7 mouse cellular contexts compared by ENCODE assay signal in genomic region chr9:32589900-32590299, GRCm38 (mm10). TPM values are rescaled to one million over a fixed set of nuclear protein-coding genes. Genes with fewer than 3 reads are reported as not detected.
A peak's percentile ranks its signal among the peaks of the same experiment; 100 is the strongest.
DNase-seq lines count a peak whose midpoint lies in the region; ATAC-seq and TF ChIP-seq lines count a peak whose summit lies in the region.

No protein-coding gene starts in this region.

- no peak overlapping the region for H3K4me3 ChIP-seq in intestine, postnatal 0 days (ENCODE audit: low read depth, low read length)
- H3K4me3 ChIP-seq in midbrain, embryonic 14.5 days (replicated peaks; ENCODE audit: low read depth, low read length): no peak overlapping the region
- H3K4me3 ChIP-seq in spleen, adult 2 months (ENCODE audit: extremely low read depth, insufficient read depth, insufficient read length): no peak overlapping the region

- H3K27ac ChIP-seq in intestine, postnatal 0 days (ENCODE audit: low read depth, low read length): no peak overlapping the region
- H3K27ac ChIP-seq in midbrain, embryonic 14.5 days (replicated peaks; ENCODE audit: low read depth, low read length): no peak overlapping the region
- H3K27ac ChIP-seq in spleen, adult 2 months (ENCODE audit: insufficient read depth, low read length): no peak overlapping the region

- H3K4me1 ChIP-seq in intestine, postnatal 0 days (replicated peaks; ENCODE audit: control insufficient read depth, insufficient read depth, low read length): 0 out of 2 replicates have a peak, but pooled peaks cover 2% of the 10 kb centered on the region
- peaks cover 4% of the 10 kb centered on the region for H3K4me1 ChIP-seq in midbrain, embryonic 14.5 days (ENCODE audit: control insufficient read depth, insufficient read depth, low read length)
- peaks cover 16% of the 10 kb centered on the region for H3K4me1 ChIP-seq in spleen, adult 2 months (ENCODE audit: control insufficient read depth, insufficient read depth, insufficient read length)

- H3K9me3 ChIP-seq in intestine, postnatal 0 days (ENCODE audit: control insufficient read depth): no peaks in the 10 kb centered on the region
- no peaks in the 10 kb centered on the region for H3K9me3 ChIP-seq in midbrain, embryonic 14.5 days (ENCODE audit: control insufficient read depth, low read length)

- intact Hi-C loops in left cerebral cortex, postnatal 4 days (cut with DNase I): loop anchor here (2.0 to 5.0 kb wide), 5 partner anchors 183 to 657 kb away; no protein-coding TSS in a partner anchor

- 7% methylated on average over 8 of the region's 8 CpGs for WGBS in intestine, postnatal 0 days
- WGBS in midbrain, embryonic 14.5 days: 9% methylated on average over 8 of the region's 8 CpGs
- WGBS in spleen, adult 2 months: 9% methylated on average over 8 of the region's 8 CpGs

- no peaks in the 10 kb centered on the region for H3K36me3 ChIP-seq in intestine, postnatal 0 days (ENCODE audit: control insufficient read depth, insufficient read depth)
- no peaks in the 10 kb centered on the region for H3K36me3 ChIP-seq in midbrain, embryonic 14.5 days (ENCODE audit: control insufficient read depth, insufficient read depth, low read length)
- H3K36me3 ChIP-seq in spleen, adult 2 months (ENCODE audit: control insufficient read depth, insufficient read depth, low read length): no peaks in the 10 kb centered on the region

- no peak overlapping the region for H3K4me2 ChIP-seq in intestine, postnatal 0 days (replicated peaks; ENCODE audit: low read depth)
- no peak overlapping the region for H3K4me2 ChIP-seq in midbrain, embryonic 14.5 days (ENCODE audit: low read length)

- H3K27me3 ChIP-seq in intestine, postnatal 0 days (replicated peaks; ENCODE audit: control insufficient read depth, insufficient read depth, low read length): no peaks in the 10 kb centered on the region
- peaks cover 11% of the 10 kb centered on the region for H3K27me3 ChIP-seq in midbrain, embryonic 14.5 days (ENCODE audit: control insufficient read depth, insufficient read depth, low read length)
- no peaks in the 10 kb centered on the region for H3K27me3 ChIP-seq in spleen, adult 2 months (ENCODE audit: control insufficient read depth, insufficient read depth, low read length)

- TF ChIP-seq CTCF in intestine, postnatal 0 days (IDR thresholded peaks at IDR 0.05; ENCODE audit: low read depth): peak; percentile 94
- peak; percentile 89; the same call in 1 of the 2 replicates for TF ChIP-seq CTCF in spleen, adult 2 months (IDR thresholded peaks at IDR 0.05; ENCODE audit: extremely low read depth, insufficient read depth, insufficient read length, insufficient replicate concordance)

- DNase-seq in adrenal gland, adult 18-20 months (ENCODE audit: low spot score in 2 of 2): peak; percentile 81 to 83
- DNase-seq in embryo, embryonic 10.5 days (ENCODE audit: low spot score): peak; percentile 95
- peak; percentile 86 for DNase-seq in left cerebral cortex, postnatal 4 days
- peak; percentile 92 for DNase-seq in midbrain, embryonic 14.5 days
- DNase-seq in spleen, adult 2 months (ENCODE audit: low read depth in 1 of 2, low spot score in 2 of 2): peak; percentile 77 to 87

- H3K9ac ChIP-seq in intestine, postnatal 0 days (ENCODE audit: low read depth, low read length): no peak overlapping the region
- no peak overlapping the region for H3K9ac ChIP-seq in midbrain, embryonic 14.5 days (replicated peaks; ENCODE audit: low read length)

- peak; percentile 68 for ATAC-seq in granulocyte monocyte progenitor cell, adult 5-6 weeks (replicated peaks; ENCODE audit: poor library complexity, severe bottlenecking)
- ATAC-seq in intestine, postnatal 0 days: 0 out of 2 replicates have a peak, but pooled peaks have one; percentile 33
- ATAC-seq in midbrain, embryonic 14.5 days (ENCODE audit: low FRiP score, low TSS enrichment): 0 out of 2 replicates have a peak, but pooled peaks have one; percentile 53

- no peak for TF ChIP-seq POLR2A in spleen, adult 2 months (IDR thresholded peaks at IDR 0.05; ENCODE audit: low read depth, low read length)

RNA-seq across cellular contexts. Expression of gene Ets1, which starts 46.1 kb away (rescaled TPM):
- 10 to 100 TPM; 22.2 to 24.6 TPM for total RNA-seq in adrenal gland, adult 18-20 months (2021)
- total RNA-seq in granulocyte monocyte progenitor cell, adult 5-6 weeks (2014; fragmentation: Nextera tagmentation): 3.9 and 5.2 TPM in 2 replicates
- total RNA-seq in granulocyte monocyte progenitor cell, adult 5-6 weeks (2017): 8.2 and 8.5 TPM in 2 replicates
- polyA plus RNA-seq in intestine, postnatal 0 days (2015; fragmentation: Nextera tagmentation; extraction: Ambion mirVana): 13.3 and 13.6 TPM in 2 replicates
- 10 to 100 TPM; 26.5 to 27.2 TPM for total RNA-seq in left cerebral cortex, postnatal 4 days (2021)
- polyA plus RNA-seq in midbrain, embryonic 14.5 days (2014; fragmentation: Nextera tagmentation; extraction: Ambion mirVana): 8.3 and 19.6 TPM in 2 replicates
- 115 and 129 TPM in 2 replicates for polyA plus RNA-seq in spleen, adult 2 months (2012; rRNA removed)

RNA-seq across cellular contexts. Expression of gene Fli1, which starts 47.2 kb away (rescaled TPM):
- 10 to 100 TPM; 11.0 to 14.6 TPM for total RNA-seq in adrenal gland, adult 18-20 months (2021)
- 63.4 and 68.3 TPM in 2 replicates for total RNA-seq in granulocyte monocyte progenitor cell, adult 5-6 weeks (2014; fragmentation: Nextera tagmentation)
- total RNA-seq in granulocyte monocyte progenitor cell, adult 5-6 weeks (2017): 106 and 109 TPM in 2 replicates
- polyA plus RNA-seq in intestine, postnatal 0 days (2015; fragmentation: Nextera tagmentation; extraction: Ambion mirVana): 6.0 and 6.1 TPM in 2 replicates
- 1 to 10 TPM; 8.5 to 10.0 TPM for total RNA-seq in left cerebral cortex, postnatal 4 days (2021)
- polyA plus RNA-seq in midbrain, embryonic 14.5 days (2014; fragmentation: Nextera tagmentation; extraction: Ambion mirVana): 4.0 and 7.9 TPM in 2 replicates
- polyA plus RNA-seq in spleen, adult 2 months (2012; rRNA removed): 24.4 and 31.3 TPM in 2 replicates

Comparison
In these comparisons a context has a peak if more than half of its experiments do, and no peak if none do; other contexts are left out.
1. RNA of gene Fli1, which starts 47.2 kb away (total RNA-seq): 63.4 to 109 TPM in granulocyte monocyte progenitor cell, adult 5-6 weeks; 11.0 to 14.6 TPM in adrenal gland, adult 18-20 months and 8.5 to 10.0 TPM in left cerebral cortex, postnatal 4 days; every median in the first group is over 4 times any median in the second.
2. Peak in every context shown above with its lines, with median percentiles within 50 percentile points of each other: DNase-seq and ATAC-seq.